Mouse (Mus musculus): ENCODE data around the gene Hoxb8.

The Hoxb8 gene

DNA sequence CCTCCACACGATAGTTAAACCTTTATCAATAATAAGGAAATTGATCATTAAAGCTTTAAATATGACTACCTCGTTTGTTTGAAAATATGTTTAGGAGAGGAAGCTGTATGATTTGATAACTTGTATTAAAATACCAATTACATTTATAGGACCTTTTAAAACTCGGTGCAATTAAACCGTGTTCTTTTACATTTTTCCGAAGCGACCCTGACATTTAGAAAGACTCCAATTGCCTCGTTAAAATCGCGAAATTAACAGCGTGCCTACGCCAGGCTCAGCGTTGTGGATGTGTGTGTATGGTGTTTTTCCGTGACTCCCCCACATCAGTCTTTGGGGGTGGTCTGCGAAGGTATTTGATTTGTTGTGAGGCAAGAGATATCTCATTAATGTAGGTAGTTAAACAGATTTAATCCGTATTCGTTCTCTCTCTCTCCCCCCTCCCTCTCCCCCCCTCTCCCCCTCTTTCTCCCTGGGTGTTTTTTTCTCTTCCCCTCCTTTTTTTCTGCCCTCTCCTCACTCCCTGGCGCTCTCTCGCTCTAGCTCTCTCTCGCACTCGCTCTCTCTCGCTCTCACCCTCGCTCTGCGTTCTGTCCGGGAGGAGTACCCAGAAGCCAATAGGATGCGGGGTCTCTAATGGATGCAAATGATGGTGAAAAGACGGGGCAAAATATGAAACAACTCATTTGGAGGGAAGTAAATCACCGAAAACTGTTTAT, at the start of gene Hoxb8:
Gene Hoxb8, plus strand, starts transcription at position 51 of the 716 bp plus-strand sequence.
- DNase-seq = no peak

DNA sequence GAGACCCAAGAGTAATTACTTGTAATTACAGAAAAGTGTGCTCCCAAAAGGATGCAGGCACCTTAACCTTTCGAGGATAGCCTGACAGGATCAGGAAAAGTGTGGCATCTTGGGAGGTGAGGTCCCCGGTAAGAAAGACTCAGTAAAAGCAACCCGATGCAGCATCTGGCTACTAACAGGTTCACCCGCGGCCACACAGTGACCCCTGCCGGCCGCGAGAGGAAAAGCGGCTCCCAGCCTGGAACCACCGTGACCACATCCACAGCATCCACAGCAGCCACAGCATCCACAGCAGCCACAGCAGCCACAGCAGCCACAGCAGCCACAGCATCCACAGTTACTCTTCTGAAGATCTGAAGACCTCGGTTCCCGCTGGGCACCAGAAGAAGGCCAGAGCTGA, 46.8 kb upstream of the Hoxb8 start:
- peak; percentile 3 for DNase-seq

DNA sequence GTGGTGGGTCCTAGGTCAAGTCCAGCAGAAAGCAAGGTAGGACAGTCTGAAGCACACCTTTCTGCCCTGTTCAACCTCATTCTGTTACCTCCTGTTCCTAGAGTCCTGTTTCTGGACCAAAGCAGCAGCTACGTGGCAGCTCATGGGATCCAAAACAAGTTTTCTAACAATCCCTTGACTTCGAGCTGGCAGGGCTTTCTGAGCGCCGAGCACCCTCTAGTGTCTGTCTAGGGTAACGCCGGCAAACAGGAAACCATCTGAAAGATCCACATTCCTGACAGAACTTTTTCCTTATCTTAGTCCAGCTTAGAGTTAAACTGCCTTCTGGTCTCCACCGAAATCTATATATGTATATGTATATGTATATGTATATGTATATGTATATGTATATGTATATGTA, 41.5 kb upstream of the Hoxb8 start:
- peak; percentile 8 for DNase-seq

- no peak for DNase-seq
Observed at GRCm38 (mm10) chr11:96250901-96251300, 30.8 kb upstream of the Hoxb8 start.

- DNase-seq = no peak
Observed at GRCm38 (mm10) chr11:96251480-96252031, 30.1 kb upstream of the Hoxb8 start.

DNA sequence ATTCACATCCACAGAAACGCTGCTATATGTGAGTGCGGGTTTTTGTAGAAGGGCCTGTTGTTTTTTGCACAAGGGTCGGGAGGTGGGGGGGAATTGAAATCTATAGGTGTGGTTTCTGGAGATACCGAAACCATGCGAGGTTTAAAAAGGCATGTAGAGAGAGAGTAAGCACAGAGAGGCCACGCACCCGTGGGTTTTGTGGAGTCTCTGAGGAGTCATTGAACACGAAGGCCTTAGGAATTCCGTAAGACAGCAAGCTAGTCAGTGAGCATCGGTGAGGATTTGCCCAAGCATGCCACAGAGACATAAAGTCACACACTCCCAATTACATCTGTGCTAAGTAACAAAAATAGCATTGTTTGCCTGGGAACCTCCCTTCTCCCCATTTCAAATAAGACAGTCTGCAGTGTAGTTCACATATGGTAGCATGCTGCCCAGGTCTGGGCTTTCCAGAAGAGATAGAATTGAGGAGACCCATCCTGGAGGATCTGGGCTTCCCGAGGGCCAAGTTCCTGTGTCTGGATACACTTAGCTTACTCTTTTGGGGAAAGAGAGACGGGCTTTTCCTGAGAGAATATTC, 29.1 kb upstream of the Hoxb8 start:
- DNase-seq = no peak

- DNase-seq = no peak
Observed at GRCm38 (mm10) chr11:96254221-96254620, 27.5 kb upstream of the Hoxb8 start.

- DNase-seq = no peak
Observed at GRCm38 (mm10) chr11:96255111-96255995, 26.4 kb upstream of the Hoxb8 start.

GRCm38 (mm10) chr11:96255996-96256445, 25.7 kb upstream of the Hoxb8 start:
- DNase-seq = no peak

DNA sequence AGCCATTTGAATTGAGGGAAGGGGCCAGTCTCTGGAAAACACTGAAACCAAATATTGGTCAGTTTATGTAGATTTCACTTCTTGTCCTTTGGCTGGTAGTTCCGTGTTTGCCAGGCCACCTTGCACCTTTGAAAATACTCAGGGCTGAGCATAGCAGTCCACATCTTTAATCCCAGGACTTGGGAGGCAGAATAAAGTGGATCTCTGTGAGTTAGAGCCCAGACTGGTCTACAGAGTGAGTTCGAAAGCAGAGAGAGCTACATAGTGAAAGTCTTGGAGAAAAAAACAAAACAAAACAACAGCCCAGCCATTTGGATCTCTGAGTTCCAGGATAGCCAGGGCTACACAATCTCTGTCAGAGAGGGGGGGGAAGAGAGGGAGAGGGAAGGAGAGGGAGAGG, 24.6 kb upstream of the Hoxb8 start:
- DNase-seq = no peak

DNA sequence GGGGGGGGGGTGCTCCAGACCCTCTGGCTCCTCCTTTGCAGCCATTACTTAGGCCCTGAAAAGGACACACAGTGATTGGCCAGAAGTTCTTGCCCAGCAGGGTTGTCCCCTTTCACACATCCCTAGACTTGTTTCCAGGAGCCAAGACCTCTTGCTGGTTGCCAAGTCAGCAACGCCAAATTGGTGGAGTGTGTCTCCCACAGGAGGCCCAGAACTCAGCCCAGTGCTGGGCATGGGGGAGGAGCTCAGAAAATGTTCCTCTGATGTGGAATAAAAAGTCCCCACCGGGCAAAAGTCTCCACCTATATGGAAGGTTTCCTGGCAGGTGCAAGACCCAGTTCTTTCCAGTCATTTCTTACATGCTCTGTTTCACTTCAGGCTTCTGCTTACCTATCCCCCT, 22.7 kb upstream of the Hoxb8 start:
- no peak for DNase-seq

DNA sequence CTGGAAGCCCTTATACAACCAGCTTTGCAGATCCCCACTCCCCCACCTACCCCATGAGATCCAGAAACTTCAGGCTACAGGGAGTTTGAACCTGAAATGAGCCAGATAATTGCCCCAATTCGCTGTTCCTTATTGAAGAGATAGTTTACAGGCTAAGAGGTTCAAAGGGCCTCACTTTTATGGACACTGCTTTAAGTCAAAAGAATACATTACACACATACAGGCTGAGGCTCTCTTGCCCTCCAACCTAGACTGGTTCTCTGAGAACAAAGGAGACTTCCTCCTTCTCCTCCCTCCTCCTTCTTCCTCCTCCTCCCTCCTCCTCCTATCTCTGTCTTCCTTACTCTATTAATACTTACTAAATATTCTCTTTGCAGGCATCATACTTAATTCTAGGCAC, 22.2 kb upstream of the Hoxb8 start:
- DNase-seq = no peak

DNA sequence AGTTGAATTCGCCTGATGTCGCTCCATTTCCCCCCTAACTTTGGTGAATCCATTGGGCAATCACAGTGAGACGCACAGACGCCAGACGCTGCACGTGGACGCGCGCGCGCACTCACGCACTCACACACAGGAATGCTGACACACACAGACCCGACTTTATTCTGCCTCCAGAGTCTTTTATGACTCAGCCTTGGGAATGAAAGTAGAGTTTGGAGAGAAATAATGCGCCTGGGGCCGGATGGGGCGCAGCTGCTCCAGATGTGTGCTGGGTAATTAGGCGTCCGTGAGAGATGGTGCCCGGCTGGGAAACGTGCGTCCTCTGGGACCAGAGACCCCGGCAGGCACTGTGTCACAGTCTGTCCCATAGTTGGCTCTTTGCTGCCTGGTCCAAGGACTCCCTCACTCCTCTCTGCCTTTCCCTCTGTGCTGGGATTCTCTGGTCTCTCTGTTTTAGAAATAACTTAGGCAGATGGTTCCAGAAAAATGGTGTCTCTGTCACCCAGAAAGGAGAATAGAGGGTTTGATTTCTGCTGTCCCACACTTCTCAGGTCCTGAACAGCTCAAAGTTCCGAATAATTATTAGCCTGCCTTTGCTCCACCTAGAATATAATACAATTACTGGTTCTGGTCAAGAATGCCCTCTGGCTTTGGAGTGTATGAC, 21.3 kb upstream of the Hoxb8 start:
- no peak for DNase-seq

GRCm38 (mm10) chr11:96261323-96261890, 20.3 kb upstream of the Hoxb8 start:
- DNase-seq = no peak

DNA sequence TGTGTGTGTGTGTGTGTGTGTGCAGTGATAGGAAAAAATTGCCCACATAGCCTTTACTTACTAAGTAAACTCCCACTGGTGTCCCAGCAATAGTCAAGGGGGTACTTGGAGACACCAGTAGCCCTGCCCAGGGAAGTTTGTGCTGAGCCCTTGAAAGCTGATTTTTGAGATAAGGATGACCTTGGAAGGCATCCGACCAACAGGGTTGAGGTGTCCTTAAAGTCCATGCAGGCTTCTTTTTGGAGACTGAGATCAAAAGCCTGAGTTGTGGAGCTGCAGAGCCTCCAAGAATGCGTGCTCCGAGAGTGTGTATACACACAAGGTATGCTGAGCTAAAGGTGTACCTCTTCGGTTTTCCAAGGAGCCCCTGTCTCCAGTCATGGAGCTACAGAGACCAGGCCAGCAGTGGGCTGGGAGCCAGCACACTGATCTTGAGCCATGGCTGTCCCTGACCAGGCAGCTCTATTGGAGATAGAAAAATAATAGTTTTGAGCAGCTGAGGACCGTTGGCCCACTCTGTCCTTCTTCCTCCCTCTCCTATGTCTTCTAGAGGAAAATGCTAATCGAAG, 19.4 kb upstream of the Hoxb8 start:
- DNase-seq = no peak

DNA sequence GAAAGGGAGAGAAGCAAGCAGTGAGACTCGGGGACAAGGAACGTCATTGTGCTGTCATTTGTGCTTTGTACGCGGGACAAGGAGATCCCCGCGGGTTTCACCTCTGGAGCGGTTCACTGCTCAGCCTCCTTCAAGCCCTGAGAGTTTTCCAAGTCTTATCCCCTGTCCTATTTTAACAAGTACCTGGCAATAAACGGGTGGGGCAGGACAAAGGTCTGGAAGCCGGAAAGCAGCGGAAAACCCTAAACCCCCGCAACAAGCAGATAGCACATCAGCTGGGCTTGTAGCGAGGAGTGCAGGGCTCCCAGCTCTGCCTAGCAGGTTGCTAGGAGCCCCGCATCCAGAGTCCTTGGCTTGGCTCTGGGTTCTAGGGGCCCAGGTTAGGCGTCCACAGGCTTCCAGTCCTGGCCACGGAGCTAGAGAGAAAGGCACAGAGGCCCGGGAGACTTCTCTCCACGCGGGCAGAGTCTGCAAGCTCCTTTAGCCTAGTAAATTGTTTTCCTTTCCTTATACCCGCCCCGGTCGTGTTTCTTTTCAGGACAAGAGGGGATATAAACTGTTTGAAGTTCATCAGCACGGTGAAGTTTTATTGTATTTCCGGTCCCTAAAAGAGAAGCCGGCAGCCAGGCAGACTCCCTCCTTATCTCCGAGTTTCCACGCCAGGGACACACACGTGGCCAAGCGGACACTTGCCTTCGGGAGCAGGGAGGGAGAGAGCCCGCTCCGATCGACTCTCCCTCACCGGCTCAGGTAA, 17.9 kb upstream of the Hoxb8 start:
- DNase-seq = no peak

GRCm38 (mm10) chr11:96264390-96265020, 17.2 kb upstream of the Hoxb8 start:
- DNase-seq = no peak

DNA sequence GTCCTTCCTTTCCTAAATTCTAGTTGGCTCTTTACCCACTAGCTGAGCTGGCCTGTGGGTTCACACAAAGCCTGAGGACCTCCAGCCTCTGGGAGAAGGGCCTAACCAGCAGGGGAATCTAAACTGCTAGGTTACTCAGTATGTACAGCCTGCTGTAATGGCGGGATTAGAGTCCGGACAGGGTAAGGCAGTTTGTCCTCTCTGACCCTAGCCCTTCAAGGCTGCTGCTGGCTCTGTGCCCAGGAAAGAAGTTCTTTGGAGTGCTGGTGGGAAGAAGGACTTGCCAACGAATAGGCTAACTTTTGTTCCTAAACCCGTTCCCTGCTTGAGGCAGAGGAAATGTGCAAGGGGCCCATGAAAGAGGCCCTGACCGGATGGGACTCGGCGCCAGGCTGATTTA, 15.8 kb upstream of the Hoxb8 start:
- DNase-seq = no peak

DNA sequence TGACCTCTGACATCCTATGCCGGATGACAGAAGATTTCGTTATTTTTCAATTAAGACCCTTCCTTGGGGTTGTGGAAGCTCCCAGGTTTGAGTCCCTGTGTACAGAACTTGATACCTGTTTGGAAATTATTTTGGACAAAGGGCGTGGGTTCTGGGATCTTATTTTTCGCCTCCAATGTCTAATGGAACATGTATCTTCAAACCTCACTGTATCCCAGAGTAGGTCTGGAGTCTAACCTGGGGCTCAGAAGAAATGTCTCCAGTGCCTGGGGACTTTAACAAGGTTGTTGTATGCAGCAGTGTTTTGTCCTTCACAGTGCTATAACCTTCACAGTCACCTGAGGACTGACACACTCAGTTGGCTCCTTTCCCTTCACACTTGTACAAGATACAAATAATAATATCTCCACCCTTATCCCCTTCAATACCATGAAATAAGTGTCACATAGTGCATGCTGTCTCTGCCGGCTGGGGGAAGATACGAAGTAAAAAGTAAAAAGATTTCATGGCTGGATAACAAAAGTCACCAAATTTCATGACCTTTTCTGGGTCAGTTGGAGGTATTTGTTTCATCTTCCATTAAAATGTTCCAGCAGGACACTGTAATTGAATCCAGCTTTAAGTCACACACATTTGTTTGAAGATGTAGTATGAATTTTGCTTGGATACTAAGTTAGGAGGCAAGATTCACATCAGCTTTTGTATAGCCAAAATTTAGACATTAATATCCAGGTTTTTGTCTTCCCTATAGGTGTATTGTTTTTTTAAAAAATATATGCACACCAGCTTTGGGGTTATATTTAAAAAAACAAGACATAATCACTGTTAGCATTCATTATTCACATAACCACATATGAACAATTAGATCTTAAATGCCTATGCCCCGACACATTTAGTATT, 14.4 kb upstream of the Hoxb8 start:
- no peak for DNase-seq

All from cerebellum, adult 8-10 months (tissue).